Mouse (Mus musculus) spleen, postnatal 36 days (tissue): ENCODE results near the gene Sik3.

Experiments used
- DNase-seq, 2 experiments: peaks; one replicate each; pipeline ENCODE4 v3.0.0; 2022; ENCODE audit warnings: low spot score in 2 of 2, mixed read lengths in 1 of 2

The Sik3 gene

DNA sequence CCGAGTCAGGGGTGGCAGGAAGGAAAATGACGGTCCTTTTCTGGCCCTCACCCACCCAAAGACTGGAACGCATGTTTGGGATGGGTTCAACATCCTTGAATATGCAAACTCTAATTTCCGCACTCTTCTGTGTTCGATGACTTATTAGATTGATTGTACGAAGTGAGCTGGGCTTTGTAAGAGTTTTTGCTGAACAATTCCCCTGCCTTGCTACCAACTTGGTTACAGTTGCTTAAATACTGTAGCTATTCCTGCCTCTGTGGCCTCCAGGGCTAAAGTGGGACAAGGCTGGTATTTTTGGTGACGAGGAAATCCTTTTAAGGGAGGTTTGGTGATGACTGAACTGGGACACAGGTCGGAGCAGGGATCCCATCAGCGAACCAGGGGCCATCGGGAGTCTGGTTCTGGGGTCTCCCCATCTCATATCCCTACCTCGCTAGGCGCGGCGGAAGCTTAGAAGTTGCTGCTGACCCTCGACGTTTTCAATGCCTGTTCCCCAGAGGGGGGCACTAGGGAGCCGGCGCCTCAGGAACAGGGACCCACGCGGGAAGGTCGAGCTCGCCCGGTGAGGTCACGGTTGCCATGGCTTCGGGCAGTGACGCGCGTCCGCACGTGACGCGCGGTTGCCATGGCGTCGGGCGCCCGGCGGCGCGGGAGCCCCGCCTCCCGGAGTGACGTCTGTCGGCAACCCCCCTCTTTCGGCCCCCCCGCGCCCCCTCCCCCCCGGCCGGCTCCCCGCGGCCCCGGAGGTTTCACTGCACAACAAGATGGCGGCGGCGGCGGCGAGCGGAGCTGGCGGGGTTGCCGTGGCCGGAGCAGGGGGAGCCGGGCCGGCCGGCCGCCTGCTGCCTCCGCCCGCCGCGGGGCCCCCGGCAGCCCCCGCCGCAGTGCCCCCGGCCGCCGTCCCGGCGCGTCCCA, at the start of gene Sik3, which contains the start of gene Pafah1b2:
TSS of gene Sik3 (plus strand) at position 730 of the 918 bp plus-strand sequence.
TSS of gene Pafah1b2 (minus strand) at position 600 of the 918 bp plus-strand sequence.
- peak; percentile 91 for DNase-seq

DNA sequence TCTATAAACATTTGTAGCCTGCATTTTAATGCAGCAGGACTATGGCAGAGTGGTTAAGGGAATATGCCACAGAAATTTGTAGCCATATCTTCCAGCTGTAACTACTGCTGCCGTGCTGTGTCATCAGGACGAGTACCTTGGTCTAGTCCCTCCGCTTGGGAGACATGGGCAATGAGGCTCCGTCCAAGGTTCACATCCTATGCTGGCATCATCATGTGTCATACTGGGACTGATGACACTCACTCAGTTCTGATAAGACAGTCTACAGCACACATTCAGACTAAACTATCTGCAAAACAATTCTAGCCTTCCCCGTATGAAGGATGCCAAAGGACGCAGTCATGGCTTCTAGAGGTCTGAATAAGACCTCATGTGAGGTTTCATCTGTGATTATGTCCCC, 49.0 kb upstream of the Sik3 start:
- no peak for DNase-seq

DNA sequence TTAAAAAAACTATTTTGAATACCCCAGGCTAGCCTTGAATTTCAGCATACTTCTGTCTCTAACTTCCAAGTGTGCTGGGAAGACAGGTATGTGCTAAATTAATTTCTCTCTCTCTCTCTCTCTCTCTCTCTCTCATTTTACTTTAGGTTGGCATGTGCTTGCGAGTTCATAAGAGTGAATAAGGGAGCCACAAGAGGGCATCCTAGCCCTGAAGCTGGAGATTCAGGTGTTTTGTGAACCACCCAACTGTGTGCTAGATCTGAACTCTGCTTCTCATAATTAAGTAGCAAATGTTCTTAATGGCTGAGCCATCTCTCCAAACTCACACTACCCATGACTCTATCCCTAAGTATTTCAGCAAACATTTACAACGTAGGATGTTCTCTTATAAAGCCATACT, 35.7 kb upstream of the Sik3 start:
- no peak for DNase-seq

DNA sequence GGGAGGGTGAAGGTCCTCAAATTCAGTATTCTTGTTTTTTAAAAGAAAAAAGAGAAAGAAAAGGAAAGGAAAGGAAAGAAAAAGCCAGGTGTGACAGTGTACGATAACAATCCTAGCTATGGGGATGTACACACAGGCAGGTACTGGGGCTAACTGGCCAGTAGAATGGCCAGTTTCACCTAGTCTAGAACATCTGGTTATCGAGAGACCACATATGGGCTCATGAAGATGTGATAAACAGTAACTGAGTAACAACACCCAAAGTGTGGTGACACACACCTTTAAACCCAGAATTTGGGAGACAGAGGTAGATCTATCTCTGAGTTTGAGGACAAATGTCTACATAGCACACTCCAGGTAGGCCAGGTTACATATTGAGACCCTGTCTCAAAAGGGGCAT, 32.8 kb upstream of the Sik3 start:
- no peak for DNase-seq

DNA sequence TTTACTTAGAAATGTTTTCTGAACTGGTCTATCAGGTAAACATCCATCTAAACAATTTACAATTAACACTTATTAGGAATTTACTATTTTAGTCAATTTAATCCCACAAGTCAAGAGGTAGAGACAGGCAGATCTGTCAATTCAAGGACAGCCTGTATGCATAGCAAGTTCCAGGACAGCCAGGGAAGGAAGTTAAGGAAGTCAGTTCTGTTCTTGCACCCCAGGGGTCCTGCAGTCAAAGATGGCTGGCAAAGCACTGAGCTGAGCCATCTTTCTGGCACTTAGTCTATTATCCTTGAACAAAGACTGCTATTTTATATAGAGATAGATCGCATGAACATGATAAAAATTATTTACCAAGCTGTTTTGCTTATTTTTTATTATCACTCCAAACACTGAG, 32.0 kb upstream of the Sik3 start:
- no peak for DNase-seq

DNA sequence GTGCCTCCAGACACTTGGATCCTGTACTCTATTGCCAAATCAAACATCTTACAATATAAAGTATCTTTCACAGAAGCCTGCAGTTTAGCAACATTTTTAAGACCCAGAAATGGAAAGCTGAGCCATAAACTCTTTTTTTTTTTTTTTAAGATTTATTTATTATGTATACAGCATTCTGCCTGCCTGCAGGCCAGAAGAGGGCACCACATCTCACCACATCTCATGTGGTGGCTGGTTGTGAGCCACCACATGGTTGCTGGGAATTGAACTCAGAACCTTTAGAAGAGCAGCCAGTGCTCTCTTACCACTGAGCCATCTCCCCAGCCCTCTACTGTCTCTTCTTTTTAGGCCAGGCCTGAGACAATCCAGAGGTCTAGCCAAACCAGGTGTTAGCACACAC, 31.3 kb upstream of the Sik3 start:
- no peak for DNase-seq

DNA sequence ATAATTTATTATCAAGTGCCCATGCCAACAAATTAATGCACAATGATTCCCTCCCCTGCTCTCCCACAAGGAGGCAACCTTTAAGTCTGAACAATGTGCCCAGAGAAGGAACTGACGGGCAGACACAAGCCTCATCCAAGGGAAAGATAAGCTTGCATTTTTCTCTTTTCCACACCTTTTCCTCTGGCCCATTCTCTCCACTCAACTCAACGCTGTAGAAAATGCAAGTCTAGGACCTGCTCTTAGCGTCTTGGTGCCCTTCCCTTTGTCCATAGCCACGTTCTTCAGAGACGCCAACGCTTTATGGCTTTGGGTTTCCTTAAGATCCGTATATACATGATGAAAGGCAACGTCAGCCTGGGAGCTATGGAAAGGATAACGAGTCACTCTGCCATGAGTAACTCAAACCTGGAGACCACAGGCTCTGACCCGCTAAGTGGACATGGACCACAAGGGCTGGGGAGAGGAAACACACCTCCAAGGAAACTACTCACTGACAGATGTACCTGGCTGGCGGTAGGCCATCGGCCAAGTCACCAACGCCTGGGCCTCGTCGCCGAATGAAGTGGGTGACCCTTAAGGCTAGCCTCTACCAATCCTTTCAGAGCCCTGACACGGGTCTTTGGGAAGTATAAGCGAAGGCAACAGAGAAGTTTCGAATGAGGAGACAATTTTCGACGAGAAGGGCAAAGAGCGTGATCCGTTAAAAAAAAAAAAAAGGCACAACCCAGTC, 28.8 kb upstream of the Sik3 start:
- DNase-seq = peak in 1 of 2 experiments; percentile 14

DNA sequence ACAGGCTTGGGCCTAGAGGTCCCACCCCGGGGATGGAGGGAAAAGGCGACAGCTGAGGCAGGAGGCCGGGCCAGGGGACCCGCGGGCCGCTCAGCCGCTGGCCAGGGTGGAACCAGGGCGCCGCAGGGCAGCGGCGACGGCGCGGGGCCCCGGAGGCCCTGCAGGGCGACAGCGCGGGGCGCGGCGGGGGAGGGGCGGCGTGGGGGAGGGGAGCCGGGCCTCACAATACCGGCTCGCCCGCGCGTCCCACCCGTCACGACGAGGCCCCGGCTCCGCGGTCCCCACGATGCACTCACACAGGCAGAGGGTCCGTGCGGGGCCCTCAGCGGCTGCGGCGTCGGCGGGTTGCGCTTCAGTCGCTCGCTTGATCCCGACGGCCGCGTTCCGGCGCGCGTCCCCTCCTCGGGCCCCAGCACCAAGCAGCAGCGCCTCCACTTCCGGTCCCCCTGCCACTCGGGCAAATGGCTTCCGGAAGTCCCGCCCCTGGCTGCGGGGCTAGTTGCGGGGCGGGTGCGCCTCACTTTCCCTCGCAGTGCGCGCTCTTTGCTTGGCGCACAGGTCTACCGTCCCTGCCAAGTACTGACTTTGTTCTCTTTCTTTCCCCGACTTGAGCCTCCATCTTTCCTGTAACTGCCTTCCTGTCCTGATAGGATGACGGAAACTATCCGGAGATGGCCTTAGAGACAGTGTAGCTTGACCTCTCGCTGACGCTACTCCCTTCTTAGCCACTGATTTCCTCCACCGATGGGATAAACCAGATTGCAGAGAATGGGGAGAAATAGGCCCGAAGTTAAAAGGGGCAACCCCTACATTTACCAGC, 28.0 kb upstream of the Sik3 start:
- peak; percentile 87 for DNase-seq

DNA sequence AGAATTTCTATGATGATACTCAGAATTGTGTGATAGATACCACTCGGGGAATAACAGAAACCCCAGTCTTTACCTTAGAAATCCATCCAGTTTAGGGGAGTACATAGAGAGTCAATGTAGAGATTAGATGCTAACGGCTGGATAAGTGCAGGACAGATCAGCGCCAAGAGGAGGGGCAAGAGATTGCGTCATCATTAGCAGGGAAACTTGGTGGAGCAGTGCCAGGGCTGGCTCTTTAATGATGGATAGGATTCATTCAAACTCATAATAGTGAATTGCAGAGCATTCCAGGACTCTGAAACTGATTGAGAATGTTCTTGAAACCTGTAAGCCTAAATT, 27.4 kb upstream of the Sik3 start:
- peak in 1 of 2 experiments; percentile 19 for DNase-seq

DNA sequence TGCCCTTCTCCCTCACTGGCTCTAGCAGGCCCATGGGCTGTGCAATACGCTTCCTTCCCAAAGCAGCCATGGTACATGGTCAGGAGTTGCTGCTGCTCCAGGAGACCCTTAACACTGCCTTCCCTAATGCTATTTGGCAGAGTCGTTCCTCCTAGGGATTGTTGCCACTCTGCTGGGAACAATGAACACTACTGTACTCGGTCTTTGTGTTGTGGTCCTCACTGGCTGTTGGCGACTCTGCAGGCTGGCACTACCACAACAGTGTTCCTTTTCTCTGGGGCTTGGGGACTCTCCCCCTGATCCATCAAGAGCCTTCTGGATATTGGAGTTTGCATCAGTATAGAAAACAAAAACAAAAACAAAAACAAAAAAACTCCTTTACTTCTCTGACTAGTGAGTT, 13.6 kb upstream of the Sik3 start:
- no peak for DNase-seq

DNA sequence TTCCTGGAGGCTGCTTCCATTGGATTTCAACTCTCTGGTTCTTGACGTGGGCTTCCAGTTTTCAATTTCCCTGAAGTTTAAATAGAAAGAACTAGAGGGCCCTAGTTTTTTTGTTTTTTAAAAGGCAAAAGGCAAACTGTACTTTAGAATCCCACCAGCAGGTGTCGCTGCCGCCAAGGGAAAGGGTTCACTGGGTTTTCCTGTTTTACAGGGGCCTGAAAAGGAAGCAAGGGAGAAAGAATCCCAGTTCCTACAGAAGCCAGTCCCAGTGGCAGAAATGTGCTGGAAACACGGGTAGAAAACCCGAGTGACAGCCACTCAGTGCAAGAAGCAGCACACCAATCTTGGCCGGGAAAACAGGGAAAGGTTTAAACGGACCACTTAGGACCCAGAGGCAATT, 8.9 kb upstream of the Sik3 start:
- DNase-seq = peak; percentile 48 to 55

DNA sequence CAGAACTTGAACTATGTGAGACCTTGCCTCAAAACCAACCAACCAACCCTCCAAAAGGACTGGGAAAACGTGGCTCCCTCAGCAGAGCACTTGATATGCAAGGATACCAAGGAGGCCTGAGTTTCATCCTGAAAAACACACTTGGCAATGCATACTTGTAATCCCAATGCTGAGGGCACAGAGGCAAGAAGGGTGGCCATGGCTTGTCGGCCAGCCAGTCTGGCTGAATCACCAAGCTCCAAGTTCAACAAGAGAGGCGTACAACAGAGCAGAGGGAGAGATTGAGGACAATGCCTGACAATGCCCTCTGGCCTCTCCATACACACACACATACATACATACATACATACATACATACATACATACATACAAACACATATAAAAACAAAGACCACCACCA, 8.1 kb upstream of the Sik3 start:
- no peak for DNase-seq

DNA sequence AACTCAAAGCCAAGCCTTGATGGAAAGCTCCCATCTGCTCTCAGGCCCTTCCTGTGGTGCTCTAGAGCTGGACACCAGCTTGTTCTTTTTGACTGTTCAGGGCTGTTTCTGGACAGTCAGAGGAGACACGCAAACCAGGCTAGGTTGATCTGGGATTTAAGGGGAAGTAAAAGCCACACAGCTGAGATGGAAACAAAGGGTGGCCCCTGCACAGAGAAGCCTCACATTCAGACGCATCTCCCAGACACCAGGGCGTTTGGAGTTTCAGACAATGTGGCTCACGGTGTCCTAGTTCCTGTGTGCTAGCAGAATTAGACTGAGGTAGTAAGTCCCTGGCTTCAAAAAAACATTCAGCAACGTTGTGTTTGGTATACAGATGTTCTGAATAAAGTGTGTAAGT, 6.4 kb upstream of the Sik3 start:
- DNase-seq = no peak

DNA sequence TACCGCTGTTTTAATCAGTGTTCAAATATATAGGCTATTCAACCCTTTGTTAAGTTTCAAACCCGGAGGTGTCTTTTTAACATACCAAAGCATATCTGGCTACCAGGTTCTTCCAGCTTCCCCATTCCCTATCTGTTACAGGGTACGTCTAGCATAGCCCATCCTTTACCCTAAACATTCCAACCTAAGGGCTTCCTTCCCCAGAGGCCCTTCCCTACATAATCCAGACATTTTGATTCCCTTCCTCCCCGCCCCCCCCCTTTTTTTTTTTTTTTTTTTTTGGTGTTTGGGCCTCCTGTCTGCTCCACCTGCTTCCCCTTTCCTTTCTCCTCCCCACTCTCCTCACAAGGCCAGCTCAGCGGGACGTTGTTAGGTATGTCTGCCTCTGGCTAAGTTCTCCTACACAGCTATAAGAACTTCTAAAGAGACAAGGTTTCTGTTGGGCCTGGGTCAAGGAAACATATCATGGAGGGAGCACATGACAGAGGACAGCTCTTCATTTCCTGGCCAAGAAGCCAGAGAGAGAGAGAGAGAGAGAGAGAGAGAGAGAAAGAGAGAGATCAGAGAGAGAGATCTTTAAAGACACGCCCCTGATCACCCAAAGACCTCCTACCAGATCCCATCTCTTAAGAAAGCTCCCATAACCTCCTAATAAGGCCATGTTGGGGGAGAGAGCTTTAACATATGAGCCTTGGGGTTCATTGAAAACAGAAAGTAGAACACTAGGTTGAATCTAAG, 3.5 kb upstream of the Sik3 start:
- no peak for DNase-seq

DNA sequence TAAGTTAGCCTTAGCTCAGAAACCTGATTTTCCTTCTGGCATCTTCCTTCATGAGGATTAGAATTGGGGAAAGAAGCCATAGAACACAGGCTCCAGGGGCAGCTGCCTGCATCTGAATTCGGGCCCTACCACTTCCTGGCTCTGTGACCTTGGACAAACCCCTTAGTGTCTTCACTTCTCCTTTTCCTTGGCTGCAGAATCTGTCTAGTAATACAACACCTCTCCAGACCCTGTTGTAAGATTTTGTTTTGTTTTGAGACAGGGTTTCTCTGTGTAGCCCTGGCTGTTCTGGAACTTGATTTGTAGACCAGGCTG, 3.0 kb upstream of the Sik3 start:
- peak; percentile 54 to 62 for DNase-seq

DNA sequence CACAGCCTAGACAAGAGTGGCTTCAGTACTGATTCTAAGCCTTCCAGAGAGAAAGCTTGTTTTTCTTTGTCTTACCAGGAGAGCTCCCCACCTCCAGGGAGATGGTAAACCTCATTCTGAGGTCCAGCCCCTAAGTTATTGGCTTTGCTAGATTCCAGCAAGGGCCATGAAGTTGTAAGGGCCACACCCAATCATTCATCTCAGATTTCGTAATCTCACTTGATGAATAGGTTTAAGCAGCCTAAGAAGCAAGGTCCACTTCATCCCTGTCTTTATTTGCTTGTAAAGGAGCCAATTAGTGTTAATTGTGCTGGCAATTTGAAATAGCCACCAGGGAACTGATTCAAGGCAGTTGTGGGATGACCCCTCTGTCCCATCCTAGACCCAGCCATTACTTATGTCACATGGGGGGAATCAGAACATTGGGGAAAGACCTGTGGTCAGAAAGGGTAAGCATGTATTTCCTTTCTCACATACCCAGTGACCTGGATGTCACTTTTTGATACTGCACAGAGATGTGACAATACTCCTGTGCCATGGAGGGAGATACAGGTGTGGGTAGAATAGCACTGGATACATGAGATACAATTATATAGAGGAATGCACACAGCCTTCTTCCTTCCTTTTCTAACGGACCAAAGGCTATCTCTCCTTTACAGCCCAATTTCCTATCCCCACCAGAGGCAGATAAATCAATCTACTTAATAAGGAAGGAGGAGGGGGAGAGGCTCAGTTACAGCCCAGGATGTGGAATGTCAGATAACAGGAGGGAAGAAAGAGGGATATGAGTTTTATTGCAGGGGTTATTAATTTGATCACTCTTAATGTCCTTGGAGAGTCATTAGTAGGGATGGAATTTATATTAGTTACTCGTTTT, 1.3 kb upstream of the Sik3 start:
- no peak for DNase-seq

DNA sequence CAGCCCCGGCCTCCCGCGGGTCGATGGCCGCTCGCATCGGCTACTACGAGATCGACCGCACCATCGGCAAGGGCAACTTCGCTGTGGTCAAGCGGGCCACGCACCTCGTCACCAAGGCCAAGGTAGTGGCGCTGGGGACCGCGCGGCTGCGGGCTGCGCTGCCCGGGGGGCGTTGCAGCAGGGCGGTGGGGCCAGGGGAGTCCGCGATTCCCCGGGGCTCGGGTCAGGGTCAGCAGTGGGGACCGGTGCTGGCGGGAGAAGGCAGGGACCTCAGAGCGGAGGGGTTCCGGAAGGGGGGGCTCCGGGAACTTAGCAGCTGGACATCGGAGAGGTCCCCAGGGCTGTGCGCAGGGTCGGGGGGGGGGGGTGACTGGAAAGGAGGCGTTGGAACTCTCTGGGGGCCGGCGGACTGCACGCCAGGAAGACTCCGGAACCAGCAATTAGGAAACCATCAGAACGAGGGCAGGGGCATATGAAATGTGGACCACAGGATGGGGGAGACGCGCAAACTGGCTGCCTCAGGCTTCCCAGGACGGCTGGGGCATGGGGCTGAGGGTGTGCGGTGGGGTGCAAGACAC, 478 bp downstream of the Sik3 start:
- DNase-seq = peak in 1 of 2 experiments; percentile 12

DNA sequence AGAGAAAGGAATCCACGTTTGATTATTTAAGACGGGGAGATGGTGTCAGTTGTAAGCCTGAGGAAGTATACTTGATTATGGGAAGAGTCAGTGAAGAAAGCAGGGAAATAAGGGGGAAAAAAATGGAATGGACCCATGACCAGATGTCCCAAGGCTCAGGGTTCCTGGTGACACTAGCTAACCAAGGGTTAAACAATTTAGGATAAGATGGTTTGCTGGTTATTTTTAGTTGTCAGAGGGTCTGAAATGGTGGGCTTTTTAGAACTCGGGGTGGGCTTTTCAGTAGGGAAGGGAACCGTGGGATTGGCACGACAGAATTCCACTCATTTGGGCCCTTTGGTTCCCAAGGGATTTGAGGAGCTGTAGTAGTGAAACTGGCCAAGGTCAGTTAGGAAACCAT, 996 bp downstream of the Sik3 start:
- DNase-seq = no peak

DNA sequence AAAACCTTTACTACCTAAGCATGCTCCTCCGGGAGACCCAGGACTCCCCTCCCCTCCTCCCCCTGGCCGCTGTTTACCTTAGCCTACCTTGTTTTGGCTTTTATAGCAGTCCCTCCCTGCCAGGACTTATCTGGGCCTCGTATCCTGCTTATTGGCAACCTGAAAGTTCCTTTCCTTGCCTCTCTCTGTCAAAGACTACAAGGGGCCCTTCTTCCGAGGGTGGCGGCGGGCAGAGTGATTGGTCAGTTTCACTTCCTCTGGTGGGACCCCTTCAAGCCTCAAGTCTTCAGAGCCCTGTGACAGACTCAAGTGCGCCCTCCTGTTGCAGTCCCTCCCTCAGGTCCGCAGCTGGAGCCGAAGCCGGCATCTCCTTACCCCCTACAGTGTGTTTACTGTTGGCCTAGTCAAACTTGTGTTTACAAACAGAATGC, 1.6 kb downstream of the Sik3 start:
- DNase-seq = peak; percentile 84 to 85

DNA sequence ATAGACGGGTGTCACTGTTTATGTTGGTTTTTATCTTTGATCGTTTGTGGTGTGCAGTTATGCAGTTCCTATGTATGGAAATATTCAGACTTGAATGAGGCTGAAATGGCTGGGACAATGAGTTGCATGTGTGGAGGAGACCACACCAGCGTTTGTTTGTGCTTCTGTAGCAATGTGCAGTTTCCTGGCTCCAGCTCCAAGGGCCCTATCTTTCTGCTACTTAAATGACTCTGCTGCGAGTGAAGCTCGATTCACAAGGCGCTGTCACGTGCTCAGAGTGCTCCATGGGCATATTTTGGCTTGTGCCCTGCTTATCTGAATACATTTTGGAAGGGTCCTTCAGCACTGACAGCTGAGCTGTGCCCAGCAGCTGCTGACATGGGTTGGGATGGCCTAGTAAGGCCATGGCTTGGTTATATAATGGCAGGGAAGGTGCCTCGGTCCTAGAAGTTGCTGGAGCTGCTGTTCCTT, 2.5 kb downstream of the Sik3 start:
- no peak for DNase-seq
